Mouse (Mus musculus): ENCODE results near the gene Abca12. TPM values are rescaled to one million over a fixed set of nuclear protein-coding genes. Genes with fewer than 3 reads are reported as not detected.

Abca12 gene
- total and polyA plus RNA-seq, 3 experiments, result 0.04 to 0.16 (median 0.08) TPM

DNA sequence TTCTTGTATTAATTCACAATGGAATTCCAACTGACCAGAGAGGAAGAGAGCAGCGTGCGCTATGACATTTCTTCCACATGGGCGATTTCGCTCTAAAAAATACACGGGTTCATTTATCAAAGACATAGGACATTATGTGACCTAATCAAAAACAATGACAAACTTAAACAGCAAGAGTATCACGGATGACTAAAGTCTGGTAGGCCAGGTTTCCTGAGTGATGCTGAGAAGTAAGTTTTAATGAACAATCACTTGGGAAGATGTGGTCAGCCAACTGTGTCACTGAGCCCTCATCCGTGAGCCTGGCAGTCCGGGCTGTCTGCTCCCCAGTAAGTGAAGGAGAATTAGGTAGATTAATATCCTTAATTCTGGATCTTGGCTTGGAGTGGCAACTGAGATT is 21.2 kb downstream of the Abca12 start:
- no peak for DNase-seq (ENCODE audit: extremely low read depth)
- dilution Hi-C loops (cut with MboI; ENCODE audit: extremely low pct_ligation_motif_present, extremely low pct_unique_long_range_greater_than_20kb, low sequenced_read_pairs), result no loop called here
- no peak overlapping the region for H3K9ac ChIP-seq (ENCODE audit: insufficient read depth, low read depth)
- H3K9me3 ChIP-seq (replicated peaks; ENCODE audit: low read length), result no peaks in the 10 kb centered on the region
- no peak overlapping the region for H3K4me2 ChIP-seq (ENCODE audit: insufficient read depth, low read depth, poor library complexity, severe bottlenecking)
- H3K27me3 ChIP-seq (replicated peaks), result no peaks in the 10 kb centered on the region
- H3K79me2 ChIP-seq (replicated peaks; ENCODE audit: control insufficient read depth, extremely low read depth, insufficient read depth, poor library complexity, severe bottlenecking), result no peaks in the 10 kb centered on the region
- H3K36me3 ChIP-seq (replicated peaks in 1 of 2; ENCODE audit: control insufficient read depth in 1 of 2, insufficient read depth in 1 of 2, low read length in 1 of 2), result no peaks in the 10 kb centered on the region
- in situ Hi-C loops (cut with MboI; ENCODE audit: low pct_ligation_motif_present, low pct_unique_long_range_greater_than_20kb, low sequenced_read_pairs), result no loop called here
- no peak overlapping the region for H3K27ac ChIP-seq (ENCODE audit: insufficient read depth, low read depth)
- 0 out of 4 replicates have a peak, but pooled peaks cover 0 to 2% of the 10 kb centered on the region in 2 experiments for H3K4me1 ChIP-seq (ENCODE audit: control insufficient read depth in 1 of 2, insufficient read depth in 2 of 2)
- TF ChIP-seq ZKSCAN1 (IDR thresholded peaks at IDR 0.05; ENCODE audit: borderline replicate concordance, low read depth, low read length), result no peak
- TF ChIP-seq ZMIZ1 (IDR thresholded peaks at IDR 0.05; ENCODE audit: low read depth, low read length), result no peak
- no peak for TF ChIP-seq RAD21 (IDR thresholded peaks at IDR 0.05; ENCODE audit: low read depth, low read length)
- no peak for TF ChIP-seq SMC3 (IDR thresholded peaks at IDR 0.05; ENCODE audit: low read depth, low read length)
- no peak for TF ChIP-seq ZNF384 (IDR thresholded peaks at IDR 0.05; ENCODE audit: low read depth, low read length)
- TF ChIP-seq TBP (conservative IDR thresholded peaks at IDR 0.05; ENCODE audit: low read depth, low read length), result no peak
- no peak for TF ChIP-seq CHD1 (IDR thresholded peaks at IDR 0.05; ENCODE audit: low read depth, low read length)
- no peak for TF ChIP-seq ETS1 (conservative IDR thresholded peaks at IDR 0.05; ENCODE audit: low read depth, low read length)
- no peak for TF ChIP-seq USF1 (IDR thresholded peaks at IDR 0.05; ENCODE audit: low read depth, low read length)
- TF ChIP-seq IRF4 (IDR thresholded peaks at IDR 0.05; ENCODE audit: low read depth, low read length), result no peak
- no peak for TF ChIP-seq UBTF (IDR thresholded peaks at IDR 0.05; ENCODE audit: low read depth, low read length)
- no peak for TF ChIP-seq MXI1 (IDR thresholded peaks at IDR 0.05; ENCODE audit: low read depth, low read length)
- TF ChIP-seq MAX (IDR thresholded peaks at IDR 0.05; ENCODE audit: low read length), result no peak
- no peak for TF ChIP-seq MAFK (IDR thresholded peaks at IDR 0.05; ENCODE audit: insufficient replicate concordance, low read length)
- TF ChIP-seq EP300 (IDR thresholded peaks at IDR 0.05; ENCODE audit: low read length), result no peak
- no peak for TF ChIP-seq TCF12 (IDR thresholded peaks at IDR 0.05; ENCODE audit: low read depth, low read length)
- no peak for TF ChIP-seq BHLHE40 (IDR thresholded peaks at IDR 0.05; ENCODE audit: low read depth, low read length)
- TF ChIP-seq CHD2 (IDR thresholded peaks at IDR 0.05; ENCODE audit: low read length), result no peak
- no peak overlapping the region for H3K4me3 ChIP-seq (replicated peaks in 1 of 3; ENCODE audit: low read depth in 2 of 3, low read length in 2 of 3, poor library complexity in 1 of 3)

- no peaks in the 10 kb centered on the region for H3K36me3 ChIP-seq (replicated peaks in 1 of 2; ENCODE audit: control insufficient read depth in 1 of 2, insufficient read depth in 1 of 2, low read length in 1 of 2)
- dilution Hi-C loops (cut with MboI; ENCODE audit: extremely low pct_ligation_motif_present, extremely low pct_unique_long_range_greater_than_20kb, low sequenced_read_pairs) (no loop called here), in situ Hi-C loops (cut with MboI; ENCODE audit: low pct_ligation_motif_present, low pct_unique_long_range_greater_than_20kb, low sequenced_read_pairs) (no loop called here)
- H3K9me3 ChIP-seq (replicated peaks; ENCODE audit: low read length), result no peaks in the 10 kb centered on the region
- TF ChIP-seq BHLHE40 (IDR thresholded peaks at IDR 0.05; ENCODE audit: low read depth, low read length), result no peak
- no peak for TF ChIP-seq SIN3A (IDR thresholded peaks at IDR 0.05; ENCODE audit: low read length)
- no peak for TF ChIP-seq NELFE (IDR thresholded peaks at IDR 0.05; ENCODE audit: low read depth, low read length)
- no peak for TF ChIP-seq NRF1 (IDR thresholded peaks at IDR 0.05; ENCODE audit: low read depth, low read length)
- TF ChIP-seq MYC (IDR thresholded peaks at IDR 0.05; ENCODE audit: low read depth, low read length), result no peak
- TF ChIP-seq HCFC1 (IDR thresholded peaks at IDR 0.05; ENCODE audit: low read depth, low read length), result no peak
- no peak for TF ChIP-seq MAFK (IDR thresholded peaks at IDR 0.05; ENCODE audit: insufficient replicate concordance, low read length)
- no peak for TF ChIP-seq ZNF384 (IDR thresholded peaks at IDR 0.05; ENCODE audit: low read depth, low read length)
- no peak for TF ChIP-seq MAX (IDR thresholded peaks at IDR 0.05; ENCODE audit: low read length)
- TF ChIP-seq POLR2A (IDR thresholded peaks at IDR 0.05; ENCODE audit: low read depth, low read length), result no peak
- DNase-seq (ENCODE audit: extremely low read depth), result no peak
- H3K4me2 ChIP-seq (ENCODE audit: insufficient read depth, low read depth, poor library complexity, severe bottlenecking), result no peak overlapping the region
- H3K4me3 ChIP-seq (replicated peaks in 1 of 3; ENCODE audit: low read depth in 2 of 3, low read length in 2 of 3, poor library complexity in 1 of 3), result no peak overlapping the region
- no peaks in the 10 kb centered on the region for H3K27me3 ChIP-seq (replicated peaks)
- H3K9ac ChIP-seq (ENCODE audit: insufficient read depth, low read depth), result no peak overlapping the region
- no peak overlapping the region for H3K27ac ChIP-seq (ENCODE audit: insufficient read depth, low read depth)
- 0 out of 4 replicates have a peak, but pooled peaks cover 0 to 2% of the 10 kb centered on the region in 2 experiments for H3K4me1 ChIP-seq (ENCODE audit: control insufficient read depth in 1 of 2, insufficient read depth in 2 of 2)
- no peaks in the 10 kb centered on the region for H3K79me2 ChIP-seq (replicated peaks; ENCODE audit: control insufficient read depth, extremely low read depth, insufficient read depth, poor library complexity, severe bottlenecking)
Observed at GRCm38 (mm10) chr1:71392463-71392862, 22.2 kb downstream of the Abca12 start.

All from CH12.LX (cell line).